Mouse (Mus musculus) heart, embryonic 10.5 days (tissue): ENCODE data around the gene Hs3st6. TPM values are rescaled to one million over a fixed set of nuclear protein-coding genes. Genes with fewer than 3 reads are reported as not detected.

Experiments used
- DNase-seq: peaks from one replicate; pipeline ENCODE4 v3.0.0-alpha.2; 2017; ENCODE audit warnings: low spot score
- H3K27ac ChIP-seq: fragments of 300-500 bp; sonication (generic); 2 replicates; pipeline ENCODE4 v1.5.1; 2016; ENCODE audit warnings: mild to moderate bottlenecking
- H3K27me3 ChIP-seq: fragments of 300-500 bp; sonication (generic); 2 replicates; pipeline ENCODE4 v1.6.1; 2016; ENCODE audit warnings: mild to moderate bottlenecking; ENCODE audit not compliant: poor library complexity, insufficient read depth, severe bottlenecking
- H3K36me3 ChIP-seq: fragments of 300-500 bp; sonication (generic); 2 replicates; pipeline ENCODE4 v1.6.1; 2016; ENCODE audit warnings: mild to moderate bottlenecking, moderate library complexity
- H3K4me1 ChIP-seq: fragments of 300-500 bp; sonication (generic); 2 replicates; pipeline ENCODE4 v1.6.1; 2016; ENCODE audit warnings: mild to moderate bottlenecking
- H3K4me3 ChIP-seq: fragments of 300-500 bp; sonication (generic); 2 replicates; pipeline ENCODE4 v1.5.1; 2016; ENCODE audit warnings: mild to moderate bottlenecking, moderate library complexity
- H3K9me3 ChIP-seq: fragments of 300-500 bp; sonication (generic); 2 replicates; pipeline ENCODE4 v1.6.1; 2016; ENCODE audit warnings: mild to moderate bottlenecking, moderate library complexity
- WGBS: fragments of 180-500 bp; shearing (Covaris S2); methylation state at CpG from one replicate; pipeline ENCODE4 v1.1.7; 2016; 5-methylcytosine and 5-hydroxymethylcytosine counted together
- polyA plus RNA-seq: library from polyadenylated mRNA; unstranded; fragments of >200 nt; fragmentation: Nextera tagmentation; extraction: Ambion mirVana; gene quantifications from 2 replicates; pipeline ENCODE4 v1.2.1, GENCODE M21; 2016

Gene Hs3st6
- polyA plus RNA-seq, 1 experiment from 2014 or later = 0.80 TPM

- Histone ChIP-seq H3K27ac (no peak overlapping the region), H3K27me3 (peaks cover 58% of the 10 kb centered on the region), H3K9me3 (no peaks in the 10 kb centered on the region), H3K36me3 (no peaks in the 10 kb centered on the region), H3K4me1 (peaks cover 28% of the 10 kb centered on the region), H3K4me3 (no peak overlapping the region)
- WGBS = 70% methylated on average over 1 of the region's 1 CpGs
- no peak for DNase-seq
These were observed 4.6 kb downstream of the Hs3st6 start for GRCm38 (mm10) chr17:24757394-24757793.

GRCm38 (mm10) chr17:24761121-24761520 is 8.3 kb downstream of the Hs3st6 start:
- Histone ChIP-seq H3K27ac (no peak overlapping the region), H3K9me3 (no peaks in the 10 kb centered on the region), H3K4me3 (no peak overlapping the region), H3K36me3 (no peaks in the 10 kb centered on the region), H3K4me1 (peaks cover 39% of the 10 kb centered on the region), H3K27me3 (peaks cover 20% of the 10 kb centered on the region)
- DNase-seq = no peak
- 54% methylated on average over 5 of the region's 5 CpGs for WGBS

GRCm38 (mm10) chr17:24765016-24765905 is 12.5 kb downstream of the Hs3st6 start:
- 38% methylated on average over 21 of the region's 22 CpGs for WGBS
- no peaks in the 10 kb centered on the region for H3K36me3 ChIP-seq
- H3K4me1 ChIP-seq = peaks cover 44% of the 10 kb centered on the region
- peak overlapping the region; percentile 47 for H3K27ac ChIP-seq
- H3K9me3 ChIP-seq = no peaks in the 10 kb centered on the region
- peaks cover 13% of the 10 kb centered on the region; the same call in 1 of the 2 replicates for H3K27me3 ChIP-seq
- H3K4me3 ChIP-seq = peak overlapping the region; percentile 22; the same call in 1 of the 2 replicates
- DNase-seq = no peak

- peaks cover 40% of the 10 kb centered on the region for H3K4me1 ChIP-seq
- H3K27ac ChIP-seq = peak overlapping the region; percentile 52; the same call in 1 of the 2 replicates
- no peaks in the 10 kb centered on the region for H3K9me3 ChIP-seq
- DNase-seq = no peak
- peaks cover 13% of the 10 kb centered on the region; the same call in 1 of the 2 replicates for H3K27me3 ChIP-seq
- H3K4me3 ChIP-seq = no peak overlapping the region
- 17% methylated on average over 12 of the region's 12 CpGs for WGBS
- H3K36me3 ChIP-seq = no peaks in the 10 kb centered on the region
These were observed 13.6 kb downstream of the Hs3st6 start for GRCm38 (mm10) chr17:24766266-24766875.

GRCm38 (mm10) chr17:24769146-24769545 is 16.4 kb downstream of the Hs3st6 start:
- Histone ChIP-seq H3K27ac (no peak overlapping the region), H3K4me3 (no peak overlapping the region), H3K9me3 (no peaks in the 10 kb centered on the region), H3K27me3 (peaks cover 13% of the 10 kb centered on the region; the same call in 1 of the 2 replicates), H3K4me1 (peaks cover 22% of the 10 kb centered on the region), H3K36me3 (no peaks in the 10 kb centered on the region)
- no peak for DNase-seq
- WGBS = 41% methylated on average over 3 of the region's 3 CpGs

- Histone ChIP-seq H3K4me1 (no peaks in the 10 kb centered on the region), H3K4me3 (no peak overlapping the region), H3K9me3 (no peaks in the 10 kb centered on the region), H3K27ac (no peak overlapping the region), H3K27me3 (peaks cover 9% of the 10 kb centered on the region; the same call in 1 of the 2 replicates), H3K36me3 (no peaks in the 10 kb centered on the region)
- DNase-seq = no peak
- WGBS = 77% methylated on average over 5 of the region's 5 CpGs
These were observed 20.5 kb downstream of the Hs3st6 start for GRCm38 (mm10) chr17:24773241-24773640.

GRCm38 (mm10) chr17:24775173-24775572 is 22.4 kb downstream of the Hs3st6 start:
- H3K27me3 ChIP-seq = no peaks in the 10 kb centered on the region; the same call in 1 of the 2 replicates

GRCm38 (mm10) chr17:24777073-24777472 is 24.3 kb downstream of the Hs3st6 start:
- DNase-seq = no peak
- Histone ChIP-seq H3K9me3 (no peaks in the 10 kb centered on the region), H3K27me3 (no peaks in the 10 kb centered on the region; the same call in 1 of the 2 replicates), H3K4me1 (no peaks in the 10 kb centered on the region), H3K27ac (no peak overlapping the region), H3K4me3 (no peak overlapping the region), H3K36me3 (no peaks in the 10 kb centered on the region)
- 68% methylated on average over 2 of the region's 2 CpGs for WGBS

More at GRCm38 (mm10) chr17:24775173-24775572, 22.4 kb downstream of the Hs3st6 start:
- Histone ChIP-seq H3K36me3 (no peaks in the 10 kb centered on the region), H3K9me3 (no peaks in the 10 kb centered on the region), H3K27ac (no peak overlapping the region), H3K4me3 (no peak overlapping the region), H3K4me1 (no peaks in the 10 kb centered on the region)
- no peak for DNase-seq
- WGBS = 82% methylated on average over 8 of the region's 8 CpGs

- Histone ChIP-seq H3K9me3 (no peaks in the 10 kb centered on the region), H3K4me1 (no peaks in the 10 kb centered on the region), H3K36me3 (no peaks in the 10 kb centered on the region), H3K27ac (no peak overlapping the region), H3K27me3 (no peaks in the 10 kb centered on the region), H3K4me3 (no peak overlapping the region)
- DNase-seq = no peak
- 83% methylated on average over 2 of the region's 2 CpGs for WGBS
These were observed 28.0 kb downstream of the Hs3st6 start for GRCm38 (mm10) chr17:24780821-24781220.

GRCm38 (mm10) chr17:24792190-24792589 is 39.4 kb downstream of the Hs3st6 start:
- DNase-seq = peak; percentile 70
- Histone ChIP-seq H3K27ac (no peak overlapping the region), H3K36me3 (no peaks in the 10 kb centered on the region), H3K4me3 (no peak overlapping the region), H3K4me1 (no peaks in the 10 kb centered on the region), H3K27me3 (no peaks in the 10 kb centered on the region), H3K9me3 (no peaks in the 10 kb centered on the region)
- 67% methylated on average over 8 of the region's 8 CpGs for WGBS

GRCm38 (mm10) chr17:24794791-24795190 is 42.0 kb downstream of the Hs3st6 start:
- H3K27me3 ChIP-seq = no peaks in the 10 kb centered on the region
- peak; percentile 45 for DNase-seq
- H3K9me3 ChIP-seq = no peaks in the 10 kb centered on the region
- no peaks in the 10 kb centered on the region for H3K36me3 ChIP-seq
- H3K4me3 ChIP-seq = no peak overlapping the region
- 75% methylated on average over 12 of the region's 12 CpGs for WGBS
- H3K4me1 ChIP-seq = peaks cover 8% of the 10 kb centered on the region; the same call in 1 of the 2 replicates
- H3K27ac ChIP-seq = no peak overlapping the region

- H3K27me3 ChIP-seq = no peaks in the 10 kb centered on the region
- no peak overlapping the region for H3K4me3 ChIP-seq
- H3K36me3 ChIP-seq = no peaks in the 10 kb centered on the region
- peak; percentile 25 for DNase-seq
- no peaks in the 10 kb centered on the region for H3K9me3 ChIP-seq
- WGBS = 70% methylated on average over 3 of the region's 3 CpGs
- no peak overlapping the region for H3K27ac ChIP-seq
- H3K4me1 ChIP-seq = peaks cover 8% of the 10 kb centered on the region; the same call in 1 of the 2 replicates
These were observed 44.2 kb downstream of the Hs3st6 start for GRCm38 (mm10) chr17:24796969-24797368.

GRCm38 (mm10) chr17:24798229-24798628 is 45.4 kb downstream of the Hs3st6 start:
- Histone ChIP-seq H3K27ac (no peak overlapping the region), H3K4me3 (no peak overlapping the region), H3K9me3 (no peaks in the 10 kb centered on the region), H3K27me3 (peaks cover 5% of the 10 kb centered on the region; the same call in 1 of the 2 replicates), H3K4me1 (peaks cover 8% of the 10 kb centered on the region; the same call in 1 of the 2 replicates), H3K36me3 (no peaks in the 10 kb centered on the region)
- WGBS = 55% methylated on average over 9 of the region's 9 CpGs
- peak; percentile 54 for DNase-seq
